ENCODE assay signal across 8 mouse cellular contexts in the genomic region with DNA sequence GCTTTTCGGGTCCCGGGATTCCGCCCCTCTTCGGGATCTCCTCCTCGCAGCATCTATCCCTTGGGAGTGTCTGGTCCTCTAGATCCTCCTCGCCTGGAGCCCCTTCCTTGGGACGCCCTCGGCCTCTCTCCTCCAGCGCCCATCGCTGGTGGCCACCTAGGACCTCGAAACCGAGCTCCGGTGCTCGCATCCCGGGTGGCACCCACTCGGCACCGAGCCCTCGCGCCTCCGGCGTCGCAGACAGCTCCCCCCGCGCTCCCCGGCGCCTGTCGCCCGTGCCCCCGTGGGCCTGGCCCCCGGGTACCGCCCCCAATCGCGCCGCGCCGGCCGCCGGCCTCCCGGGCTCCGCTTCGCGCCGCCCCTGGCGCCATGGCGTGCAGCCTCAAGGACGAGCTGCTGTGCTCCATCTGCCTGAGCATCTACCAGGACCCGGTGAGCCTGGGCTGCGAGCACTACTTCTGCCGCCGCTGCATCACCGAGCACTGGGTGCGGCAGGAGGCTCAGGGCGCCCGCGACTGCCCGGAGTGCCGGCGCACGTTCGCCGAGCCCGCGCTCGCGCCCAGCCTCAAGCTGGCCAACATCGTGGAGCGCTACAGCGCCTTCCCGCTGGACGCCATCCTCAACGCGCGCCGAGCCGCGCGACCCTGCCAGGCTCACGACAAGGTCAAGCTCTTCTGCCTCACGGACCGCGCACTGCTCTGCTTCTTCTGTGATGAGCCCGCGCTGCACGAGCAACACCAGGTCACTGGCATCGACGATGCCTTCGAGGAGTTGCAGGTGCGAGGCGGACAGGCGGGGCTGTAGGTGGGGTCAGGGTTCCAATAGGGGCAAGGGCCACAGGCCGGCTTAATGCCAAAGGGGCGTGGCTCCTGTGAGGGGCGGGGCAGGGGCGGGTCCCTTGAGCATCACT. TPM values are rescaled to one million over a fixed set of nuclear protein-coding genes. Genes with fewer than 3 reads are reported as not detected.
DNase-seq lines count a peak whose midpoint lies in the region; ATAC-seq and TF ChIP-seq lines count a peak whose summit lies in the region.

No protein-coding gene starts in this region.

- no peaks in the 10 kb centered on the region for H3K9me3 ChIP-seq in midbrain, embryonic 16.5 days (replicated peaks; ENCODE audit: control insufficient read depth, low read length, poor library complexity, severe bottlenecking)

- H3K4me2 ChIP-seq in midbrain, embryonic 16.5 days (ENCODE audit: low read length), result peak overlapping the region; percentile 86

- H3K27ac ChIP-seq in cerebellum, adult 2 months (ENCODE audit: insufficient read depth, low read length), result peak overlapping the region; percentile 36
- peak overlapping the region; percentile 81 for H3K27ac ChIP-seq in midbrain, embryonic 16.5 days (ENCODE audit: low read length)

- H3K4me1 ChIP-seq in cerebellum, adult 2 months (ENCODE audit: control insufficient read depth, insufficient read depth, low read length), result peaks cover 24% of the 10 kb centered on the region
- peaks cover 42% of the 10 kb centered on the region for H3K4me1 ChIP-seq in midbrain, embryonic 16.5 days (ENCODE audit: control insufficient read depth, insufficient read depth, low read length)

- peak; percentile 38 for ATAC-seq in inflammation-experienced regulatory T-cells, adult 6 months
- ATAC-seq in midbrain, embryonic 16.5 days, result peak; percentile 73

- no peaks in the 10 kb centered on the region for H3K27me3 ChIP-seq in cerebellum, adult 2 months (ENCODE audit: control insufficient read depth, insufficient read depth, low read length)
- no peaks in the 10 kb centered on the region for H3K27me3 ChIP-seq in midbrain, embryonic 16.5 days (ENCODE audit: control insufficient read depth, insufficient read depth, low read depth, low read length)
- peaks cover 3% of the 10 kb centered on the region for H3K27me3 ChIP-seq in splenic B cell, adult 2 months (ENCODE audit: control insufficient read depth, insufficient read depth, low read length, poor library complexity, severe bottlenecking)

- peak overlapping the region; percentile 92 for H3K9ac ChIP-seq in midbrain, embryonic 16.5 days (ENCODE audit: low read depth, low read length)

- DNase-seq in layer of hippocampus, postnatal 25 days (ENCODE audit: extremely low spot score in 1 of 2, low spot score in 1 of 2), result peak; percentile 44 to 52
- DNase-seq in layer of hippocampus, adult 9-10 months (ENCODE audit: low spot score), result no peak
- DNase-seq in cerebellum, adult 2 months, result peak; percentile 88 to 89
- peak; percentile 62 for DNase-seq in frontal cortex, postnatal 36 days (ENCODE audit: low spot score in 2 of 2)
- DNase-seq in liver, result peak; percentile 57
- DNase-seq in splenic B cell, adult 2 months (ENCODE audit: low read depth, low spot score), result peak; percentile 65

- peak; percentile 68 for TF ChIP-seq POLR2A in cerebellum, adult 2 months (IDR thresholded peaks at IDR 0.05; ENCODE audit: borderline replicate concordance, insufficient read depth, low read length)

- under 1% methylated on average over 94 of the region's 94 CpGs for WGBS in cerebellum, adult 2 months
- under 1% methylated on average over 82 of the region's 94 CpGs for whole genome bisulfite sequencing in midbrain, embryonic 16.5 days

- no peaks in the 10 kb centered on the region for H3K36me3 ChIP-seq in midbrain, embryonic 16.5 days (ENCODE audit: control insufficient read depth, insufficient read depth, low read length)
- H3K36me3 ChIP-seq in splenic B cell, adult 2 months (ENCODE audit: control insufficient read depth, insufficient read depth, low read length, poor library complexity, severe bottlenecking), result no peaks in the 10 kb centered on the region

- TF ChIP-seq CTCF in cerebellum, adult 2 months (IDR thresholded peaks at IDR 0.05; ENCODE audit: borderline replicate concordance, insufficient read depth, low read depth, low read length), result no peak

- H3K4me3 ChIP-seq in cerebellum, adult 2 months (replicated peaks; ENCODE audit: insufficient read depth, low read depth, low read length), result peak overlapping the region; percentile 70
- peak overlapping the region; percentile 86 for H3K4me3 ChIP-seq in midbrain, embryonic 16.5 days (ENCODE audit: low read depth, low read length)

RNA-seq across cellular contexts. Expression of a gene that starts 0.7 kb away (rescaled TPM):
- 10 to 100 TPM; 15.1 to 16.2 TPM for total RNA-seq in layer of hippocampus, postnatal 25 days (2021)
- polyA plus RNA-seq in cerebellum, adult 2 months (2012; rRNA removed), result 107 and 129 TPM in 2 replicates
- polyA plus RNA-seq in inflammation-experienced regulatory T-cells, adult 6 months (2017; shearing (Covaris generic)), result 1 to 10 TPM in 2 of 3 experiments, under 1 TPM in 1; 0.98 to 1.8 (median 1.5) TPM
- polyA plus RNA-seq in midbrain, embryonic 16.5 days (2015; fragmentation: Nextera tagmentation; extraction: Ambion mirVana), result 17.6 and 18.5 TPM in 2 replicates
